Mouse (Mus musculus) bone marrow, adult 2 months (tissue): ENCODE measurements around the gene Tmem108. TPM values are rescaled to one million over a fixed set of nuclear protein-coding genes. Genes with fewer than 3 reads are reported as not detected.

Source experiments
- H3K27ac ChIP-seq: fragments of 200-500 bp; 2 replicates; pipeline ENCODE4 v1.5.1; 2012; ENCODE audit warnings: low read depth, mild to moderate bottlenecking, control low read depth, inconsistent platforms, low read length; ENCODE audit not compliant: control insufficient read depth, poor library complexity, insufficient read depth
- H3K4me1 ChIP-seq: fragments of 200-500 bp; 2 replicates; pipeline ENCODE4 v1.6.1; 2011; ENCODE audit warnings: low read length; ENCODE audit not compliant: control insufficient read depth, insufficient read depth
- H3K4me3 ChIP-seq: fragments of 200-500 bp; replicated peaks from 2 replicates; pipeline ENCODE3; 2011; ENCODE audit warnings: mild to moderate bottlenecking, low read depth, low read length, control low read depth; ENCODE audit not compliant: control insufficient read depth
- CTCF ChIP-seq: fragments of 200-500 bp; IDR thresholded peaks from 2 replicates; pipeline ENCODE4 v1.5.1; 2011; ENCODE audit warnings: low read length, control low read depth; ENCODE audit not compliant: control insufficient read depth, insufficient read depth
- POLR2A ChIP-seq: fragments of 200-500 bp; IDR thresholded peaks from 2 replicates; pipeline ENCODE4 v1.6.1; 2011; ENCODE audit warnings: low read depth, mild to moderate bottlenecking, control low read depth, low read length, borderline replicate concordance; ENCODE audit not compliant: control insufficient read depth
- WGBS: fragments of 180-500 bp; shearing (Covaris S2); methylation state at CpG from one replicate; pipeline ENCODE4 v1.1.7; 2018; 5-methylcytosine and 5-hydroxymethylcytosine counted together
- polyA plus RNA-seq: library from polyadenylated mRNA; stranded (reverse); fragments of >200 nt; gene quantifications from 2 replicates; pipeline ENCODE4 v1.2.4, GENCODE M21; 2011; ENCODE audit warnings: low replicate concordance; ENCODE audit not compliant: missing spikeins, insufficient read depth, insufficient read length

Tmem108 gene
- 0.88 and 3.3 TPM in 2 replicates for polyA plus RNA-seq

GRCm38 (mm10) chr9:103761647-103762084 lies at the start of gene Tmem108:
Gene Tmem108 (minus strand): TSS chr9:103761837.
- TF ChIP-seq POLR2A (no peak), CTCF (no peak)
- Histone ChIP-seq H3K27ac (no peak within 1 kb of the TSS), H3K4me3 (peak within 1 kb of the TSS; percentile 43), H3K4me1 (no peaks in the 10 kb centered on the region; the same call in 1 of the 2 replicates)
- 1% methylated on average over 50 of the region's 51 CpGs for WGBS

GRCm38 (mm10) chr9:103789029-103789428 lies 27.4 kb upstream of the Tmem108 start:
- WGBS = 68% methylated on average over 1 of the region's 1 CpGs
- Histone ChIP-seq H3K4me1 (no peaks in the 10 kb centered on the region), H3K27ac (no peak overlapping the region), H3K4me3 (no peak overlapping the region)
- no peak for TF ChIP-seq POLR2A
- no peak for TF ChIP-seq CTCF

- WGBS = 81% methylated on average over 4 of the region's 4 CpGs
- Histone ChIP-seq H3K27ac (no peak overlapping the region), H3K4me3 (no peak overlapping the region), H3K4me1 (no peaks in the 10 kb centered on the region)
- no peak for TF ChIP-seq CTCF
- TF ChIP-seq POLR2A = no peak
These were observed 22.5 kb upstream of the Tmem108 start for GRCm38 (mm10) chr9:103784156-103784555.

- 83% methylated on average over 16 of the region's 16 CpGs for WGBS
- TF ChIP-seq CTCF (no peak), POLR2A (no peak)
- no peaks in the 10 kb centered on the region for H3K4me1 ChIP-seq
- no peak overlapping the region for H3K4me3 ChIP-seq
- H3K27ac ChIP-seq = no peak overlapping the region
These were observed 21.6 kb upstream of the Tmem108 start for GRCm38 (mm10) chr9:103783276-103783675.

- Histone ChIP-seq H3K27ac (no peak overlapping the region), H3K4me1 (no peaks in the 10 kb centered on the region), H3K4me3 (no peak overlapping the region)
- 73% methylated on average over 7 of the region's 7 CpGs for WGBS
- no peak for TF ChIP-seq CTCF
- no peak for TF ChIP-seq POLR2A
These were observed 20.7 kb upstream of the Tmem108 start for GRCm38 (mm10) chr9:103782306-103782705.

- H3K27ac ChIP-seq = no peak overlapping the region
- WGBS = 77% methylated on average over 7 of the region's 7 CpGs
- H3K4me1 ChIP-seq = no peaks in the 10 kb centered on the region
- H3K4me3 ChIP-seq = no peak overlapping the region
- TF ChIP-seq POLR2A = no peak
- no peak for TF ChIP-seq CTCF
These were observed 19.8 kb upstream of the Tmem108 start for GRCm38 (mm10) chr9:103781407-103781806.

GRCm38 (mm10) chr9:103780598-103780997 lies 19.0 kb upstream of the Tmem108 start:
- 79% methylated on average over 4 of the region's 4 CpGs for WGBS
- Histone ChIP-seq H3K4me3 (no peak overlapping the region), H3K4me1 (no peaks in the 10 kb centered on the region), H3K27ac (no peak overlapping the region)
- no peak for TF ChIP-seq CTCF
- no peak for TF ChIP-seq POLR2A

GRCm38 (mm10) chr9:103778185-103778584 lies 16.5 kb upstream of the Tmem108 start:
- no peaks in the 10 kb centered on the region for H3K4me1 ChIP-seq
- H3K4me3 ChIP-seq = no peak overlapping the region
- TF ChIP-seq CTCF = no peak
- H3K27ac ChIP-seq = no peak overlapping the region
- 36% methylated on average over 1 of the region's 1 CpGs for WGBS

GRCm38 (mm10) chr9:103761151-103761571 lies 476 bp downstream of the Tmem108 start:
- TF ChIP-seq POLR2A = no peak
- no peak for TF ChIP-seq CTCF
- H3K4me1 ChIP-seq = no peaks in the 10 kb centered on the region; the same call in 1 of the 2 replicates
- 2% methylated on average over 30 of the region's 30 CpGs for WGBS
- H3K27ac ChIP-seq = no peak overlapping the region
- peak overlapping the region; percentile 43 for H3K4me3 ChIP-seq
